Mouse (Mus musculus): Measurements from ENCODE around the gene Slc10a1.

- TF ChIP-seq CTCF (IDR thresholded peaks at IDR 0.05; ENCODE audit: low read depth, low read length) = no peak
- no peak for TF ChIP-seq GATA1 (IDR thresholded peaks at IDR 0.05; ENCODE audit: borderline replicate concordance, low read length)
These were observed 15.2 kb upstream of the Slc10a1 start for GRCm38 (mm10) chr12:80983695-80984094.

All from G1E (cell line).